Mouse (Mus musculus) MEL (cell line): ENCODE measurements around the gene Gm42417. TPM values are rescaled to one million over a fixed set of nuclear protein-coding genes. Genes with fewer than 3 reads are reported as not detected.

Experiments used
- DNase-seq: peaks from one replicate; pipeline ENCODE4 v3.0.0; 2011; ENCODE audit warnings: low read depth, low spot score
- H3K27ac ChIP-seq: 2 replicates; pipeline ENCODE4 v1.5.1; 2012; ENCODE audit warnings: low read depth, mild to moderate bottlenecking, control low read depth, low read length, moderate library complexity; ENCODE audit not compliant: control insufficient read depth
- H3K27me3 ChIP-seq, 2 experiments: fragments of 150-350 bp in 1 of 2; sonication (generic) in 1 of 2; 2 replicates each; pipeline ENCODE4 v1.6.1; 2012; ENCODE audit warnings: low read length in 2 of 2, mild to moderate bottlenecking in 2 of 2, improper control_type of control experiment in 1 of 2, moderate library complexity in 1 of 2; ENCODE audit not compliant: insufficient read depth in 2 of 2, control insufficient read depth in 1 of 2
- H3K36me3 ChIP-seq, 2 experiments: 2 replicates each; pipeline ENCODE4 v1.6.1; 2012 to 2014; ENCODE audit warnings: low read length in 2 of 2, improper control_type of control experiment in 1 of 2, inconsistent platforms in 1 of 2, mild to moderate bottlenecking in 1 of 2; ENCODE audit not compliant: insufficient read depth in 2 of 2, control insufficient read depth in 1 of 2
- H3K4me1 ChIP-seq, 2 experiments: fragments of 150-350 bp in 1 of 2; sonication (generic) in 1 of 2; 2 replicates each; pipeline ENCODE4 v1.6.1; 2012; ENCODE audit warnings: low read length in 2 of 2, improper control_type of control experiment in 1 of 2, mild to moderate bottlenecking in 1 of 2; ENCODE audit not compliant: insufficient read depth in 2 of 2, control insufficient read depth in 1 of 2
- H3K4me3 ChIP-seq, 2 experiments: fragments of 150-350 bp in 1 of 2; sonication (generic) in 1 of 2; 2 replicates each; pipeline ENCODE4 v1.5.1; 2012; ENCODE audit warnings: low read depth in 2 of 2, low read length in 2 of 2, mild to moderate bottlenecking in 2 of 2, moderate library complexity in 2 of 2, control low read depth in 1 of 2, improper control_type of control experiment in 1 of 2; ENCODE audit not compliant: control insufficient read depth in 1 of 2, insufficient read depth in 1 of 2
- H3K79me2 ChIP-seq: 2 replicates; pipeline ENCODE4 v1.6.1; 2012; ENCODE audit warnings: mild to moderate bottlenecking, low read length, moderate library complexity; ENCODE audit not compliant: control insufficient read depth, poor library complexity, insufficient read depth
- H3K9ac ChIP-seq: 2 replicates; pipeline ENCODE4 v1.6.1; 2012; ENCODE audit warnings: low read depth, mild to moderate bottlenecking, control low read depth, low read length, moderate library complexity; ENCODE audit not compliant: control insufficient read depth, poor library complexity, severe bottlenecking
- H3K9me3 ChIP-seq: fragments of 150-350 bp; sonication (generic); replicated peaks from 2 replicates; pipeline ENCODE4 v1.6.1; 2012; ENCODE audit warnings: mild to moderate bottlenecking, low read length, improper control_type of control experiment, moderate library complexity; ENCODE audit not compliant: insufficient read depth
- CHD2 ChIP-seq: IDR thresholded peaks from 2 replicates; pipeline ENCODE4 v1.6.1; 2011; ENCODE audit warnings: low read length, improper control_type of control experiment
- CTCF ChIP-seq, 3 experiments: IDR thresholded peaks in 2 of 3; conservative IDR thresholded peaks in 1 of 3; 2 replicates each; pipeline ENCODE4 v1.5.1; 2011 to 2012; ENCODE audit warnings: low read length in 3 of 3, low read depth in 2 of 3, mild to moderate bottlenecking in 2 of 3, improper control_type of control experiment in 1 of 3, inconsistent platforms in 1 of 3, mixed read lengths in 1 of 3, moderate library complexity in 1 of 3; ENCODE audit not compliant: control insufficient read depth in 1 of 3, insufficient read depth in 1 of 3, poor library complexity in 1 of 3, severe bottlenecking in 1 of 3
- E2F4 ChIP-seq: IDR thresholded peaks from 2 replicates; pipeline ENCODE4 v1.6.1; 2011; ENCODE audit warnings: low read depth, low read length, improper control_type of control experiment, borderline replicate concordance
- GABPA ChIP-seq: IDR thresholded peaks from 2 replicates; pipeline ENCODE4 v1.6.1; 2012; ENCODE audit warnings: low read depth, mild to moderate bottlenecking, inconsistent platforms, low read length, improper control_type of control experiment, moderate library complexity
- GATA1 ChIP-seq: IDR thresholded peaks from 2 replicates; pipeline ENCODE4 v1.6.1; 2011; ENCODE audit warnings: low read depth, low read length, improper control_type of control experiment
- JUND ChIP-seq: IDR thresholded peaks from 2 replicates; pipeline ENCODE4 v1.6.1; 2011; ENCODE audit warnings: low read depth, mild to moderate bottlenecking, improper control_type of control experiment, low read length
- KAT2A ChIP-seq: conservative IDR thresholded peaks from 2 replicates; pipeline ENCODE4 v1.6.1; 2012; ENCODE audit warnings: low read depth, low read length, improper control_type of control experiment, inconsistent platforms
- MAFK ChIP-seq: IDR thresholded peaks from 2 replicates; pipeline ENCODE4 v1.6.1; 2011; ENCODE audit warnings: low read depth, mild to moderate bottlenecking, low read length, improper control_type of control experiment, borderline replicate concordance
- MYB ChIP-seq: IDR thresholded peaks from 2 replicates; pipeline ENCODE4 v1.6.1; 2011; ENCODE audit warnings: mild to moderate bottlenecking, low read depth, low read length, improper control_type of control experiment
- NELFE ChIP-seq: IDR thresholded peaks from 2 replicates; pipeline ENCODE4 v1.6.1; 2011; ENCODE audit warnings: low read depth, low read length, improper control_type of control experiment
- NRF1 ChIP-seq: IDR thresholded peaks from 2 replicates; pipeline ENCODE4 v1.6.1; 2014; ENCODE audit warnings: low read depth, mild to moderate bottlenecking, inconsistent platforms, low read length, improper control_type of control experiment, moderate library complexity; ENCODE audit not compliant: poor library complexity, insufficient read depth, severe bottlenecking
- POLR2A ChIP-seq, 2 experiments: IDR thresholded peaks; 2 replicates each; pipeline ENCODE4 v1.6.1; 2011 to 2012; ENCODE audit warnings: low read length in 2 of 2, mild to moderate bottlenecking in 2 of 2, control low read depth in 1 of 2, improper control_type of control experiment in 1 of 2, low read depth in 1 of 2, moderate library complexity in 1 of 2; ENCODE audit not compliant: control insufficient read depth in 1 of 2, insufficient read depth in 1 of 2, poor library complexity in 1 of 2
- POLR2AphosphoS2 ChIP-seq: IDR thresholded peaks from 2 replicates; pipeline ENCODE4 v1.6.1; 2011; ENCODE audit warnings: low read length, improper control_type of control experiment
- RCOR1 ChIP-seq: IDR thresholded peaks from 2 replicates; pipeline ENCODE4 v1.6.1; 2012; ENCODE audit warnings: low read depth, mild to moderate bottlenecking, inconsistent platforms, low read length, improper control_type of control experiment
- SIN3A ChIP-seq: IDR thresholded peaks from 2 replicates; pipeline ENCODE4 v1.6.1; 2012; ENCODE audit warnings: low read length, improper control_type of control experiment, inconsistent platforms
- TAL1 ChIP-seq: IDR thresholded peaks from 2 replicates; pipeline ENCODE4 v1.6.1; 2012; ENCODE audit warnings: mild to moderate bottlenecking, inconsistent platforms, low read length, moderate library complexity, mixed read lengths
- TBP ChIP-seq: IDR thresholded peaks from 2 replicates; pipeline ENCODE4 v1.8.0; 2011; ENCODE audit warnings: low read depth, low read length, improper control_type of control experiment
- polyA plus RNA-seq, 2 experiments: library from polyadenylated mRNA; stranded (reverse) in 1 of 2; unstranded in 1 of 2; fragments of >175 nt in 1 of 2; fragments of >200 nt in 1 of 2; gene quantifications; 2 replicates each; pipeline versions ENCODE4 v1.2.1 to v1.2.4; 2012; ENCODE audit warnings: low replicate concordance in 2 of 2, low read depth in 1 of 2; ENCODE audit not compliant: insufficient read length in 2 of 2, insufficient read depth in 1 of 2, missing spikeins in 1 of 2
- total RNA-seq: library from RNA; depleted of rRNA; stranded (reverse); fragments of 300-350 nt; gene quantifications from 2 replicates; pipeline ENCODE4 v1.2.3, GENCODE M21; 2012

Gm42417 gene
- total and polyA plus RNA-seq, 3 experiments = 0.74 TPM; not detected in 2

DNA sequence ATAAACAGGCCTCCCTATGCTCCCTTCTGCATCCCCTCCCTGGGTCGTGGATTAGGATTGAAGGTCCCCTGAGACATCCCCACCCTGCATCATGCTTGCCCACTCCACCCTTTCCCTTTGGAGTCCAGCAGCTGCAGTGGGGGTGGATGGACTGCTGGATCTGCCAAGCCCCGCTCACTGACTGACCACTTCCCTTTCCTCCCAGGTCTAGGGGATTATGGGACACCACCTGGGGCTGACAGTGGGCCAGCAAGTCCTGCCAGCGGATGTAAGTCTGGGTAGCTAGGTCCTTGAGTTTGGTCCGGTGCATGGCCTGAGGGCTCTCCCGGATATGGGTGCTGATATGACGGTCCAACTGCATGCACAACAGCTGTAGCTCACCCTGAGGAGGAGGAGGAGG, 24.9 kb upstream of the Gm42417 start:
- H3K4me3 ChIP-seq = no peak overlapping the region
- H3K36me3 ChIP-seq = no peaks in the 10 kb centered on the region
- H3K4me1 ChIP-seq = peaks cover 2 to 10% of the 10 kb centered on the region in 2 experiments; a peak in 3 of 4 replicates
- H3K9ac ChIP-seq = no peak overlapping the region
- no peak for DNase-seq
- no peaks in the 10 kb centered on the region for H3K79me2 ChIP-seq
- TF ChIP-seq TBP = no peak
- no peak for TF ChIP-seq JUND
- TF ChIP-seq CHD2 = no peak
- TF ChIP-seq KAT2A = no peak
- TF ChIP-seq TAL1 = no peak
- TF ChIP-seq E2F4 = no peak
- no peak for TF ChIP-seq RCOR1
- no peak for TF ChIP-seq CTCF (IDR thresholded peaks at IDR 0.05 in 2 of 3, conservative IDR thresholded peaks at IDR 0.05 in 1 of 3; ENCODE audit: control insufficient read depth in 1 of 3, insufficient read depth in 1 of 3, low read depth in 2 of 3, low read length in 3 of 3, poor library complexity in 1 of 3, severe bottlenecking in 1 of 3)
- TF ChIP-seq MAFK = no peak
- no peak for TF ChIP-seq POLR2A (IDR thresholded peaks at IDR 0.05; ENCODE audit: control insufficient read depth in 1 of 2, insufficient read depth in 1 of 2, low read depth in 1 of 2, low read length in 2 of 2, poor library complexity in 1 of 2)
- TF ChIP-seq MYB = no peak
- TF ChIP-seq POLR2AphosphoS2 = no peak
- TF ChIP-seq GATA1 = no peak
- H3K27me3 ChIP-seq = peaks cover 0 to 3% of the 10 kb centered on the region in 2 experiments
- no peak overlapping the region for H3K27ac ChIP-seq
- no peaks in the 10 kb centered on the region for H3K9me3 ChIP-seq

DNA sequence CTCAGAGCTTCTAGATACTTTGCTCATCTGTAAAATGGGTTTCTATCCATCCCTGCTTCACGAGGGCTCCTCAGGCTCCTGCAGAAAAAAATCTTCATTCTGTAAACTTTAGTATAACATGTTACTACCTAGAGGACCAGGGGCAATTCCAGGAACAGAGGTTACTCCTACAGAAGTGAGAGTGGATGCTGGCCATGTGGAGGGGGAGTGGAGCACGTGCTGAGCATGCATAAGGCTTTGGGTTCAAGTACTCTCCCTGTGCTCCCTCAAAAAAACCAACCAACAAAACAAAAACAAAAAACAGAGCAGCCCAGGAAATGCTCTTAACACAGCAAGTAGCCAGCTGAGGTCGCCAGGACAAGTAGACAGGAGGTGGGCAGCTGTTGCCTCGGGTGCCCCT, 24.4 kb upstream of the Gm42417 start:
- no peak for DNase-seq
- H3K4me1 ChIP-seq = peaks cover 2 to 10% of the 10 kb centered on the region in 2 experiments; a peak in 3 of 4 replicates
- no peak overlapping the region for H3K27ac ChIP-seq
- H3K36me3 ChIP-seq = no peaks in the 10 kb centered on the region
- no peaks in the 10 kb centered on the region for H3K9me3 ChIP-seq
- H3K79me2 ChIP-seq = no peaks in the 10 kb centered on the region
- H3K9ac ChIP-seq = no peak overlapping the region
- TF ChIP-seq POLR2A (IDR thresholded peaks at IDR 0.05; ENCODE audit: control insufficient read depth in 1 of 2, insufficient read depth in 1 of 2, low read depth in 1 of 2, low read length in 2 of 2, poor library complexity in 1 of 2) = no peak
- H3K4me3 ChIP-seq = no peak overlapping the region
- peaks cover 3 to 8% of the 10 kb centered on the region in 2 experiments for H3K27me3 ChIP-seq

DNA sequence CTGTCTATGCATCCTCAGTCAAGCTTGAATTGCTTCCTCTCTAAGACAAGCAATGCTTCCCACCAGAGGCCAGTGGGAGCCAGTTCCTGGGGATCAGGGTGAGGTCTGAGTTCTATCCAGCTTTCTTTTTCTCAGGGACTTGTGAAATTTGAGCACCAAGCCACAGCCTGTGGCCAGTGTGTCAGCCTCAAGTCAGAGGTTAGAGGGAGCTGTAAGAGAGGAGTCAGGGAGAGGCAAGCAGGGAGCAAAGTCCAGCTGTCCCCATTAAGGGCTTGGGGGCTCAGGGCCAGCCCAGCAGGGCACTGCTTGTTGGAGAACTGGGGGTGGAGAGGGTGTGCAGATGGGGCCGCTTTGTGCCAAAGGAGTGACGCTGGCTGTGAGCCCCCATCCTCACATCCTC, 24.0 kb upstream of the Gm42417 start:
- no peak for DNase-seq
- no peak overlapping the region for H3K9ac ChIP-seq
- H3K27ac ChIP-seq = no peak overlapping the region
- no peaks in the 10 kb centered on the region for H3K36me3 ChIP-seq
- H3K27me3 ChIP-seq = peaks cover 6 to 9% of the 10 kb centered on the region in 2 experiments
- H3K9me3 ChIP-seq = no peaks in the 10 kb centered on the region
- no peak overlapping the region for H3K4me3 ChIP-seq
- no peaks in the 10 kb centered on the region for H3K79me2 ChIP-seq
- peaks cover 2 to 10% of the 10 kb centered on the region in 2 experiments; a peak in 3 of 4 replicates for H3K4me1 ChIP-seq
- TF ChIP-seq CTCF (IDR thresholded peaks at IDR 0.05 in 2 of 3, conservative IDR thresholded peaks at IDR 0.05 in 1 of 3; ENCODE audit: control insufficient read depth in 1 of 3, insufficient read depth in 1 of 3, low read depth in 2 of 3, low read length in 3 of 3, poor library complexity in 1 of 3, severe bottlenecking in 1 of 3) (no peak), RCOR1 (no peak), TBP (no peak), NELFE (no peak), MAFK (no peak), SIN3A (no peak), GABPA (no peak), NRF1 (no peak)
